9 mouse cellular contexts compared by ENCODE assay signal in the genomic region with DNA sequence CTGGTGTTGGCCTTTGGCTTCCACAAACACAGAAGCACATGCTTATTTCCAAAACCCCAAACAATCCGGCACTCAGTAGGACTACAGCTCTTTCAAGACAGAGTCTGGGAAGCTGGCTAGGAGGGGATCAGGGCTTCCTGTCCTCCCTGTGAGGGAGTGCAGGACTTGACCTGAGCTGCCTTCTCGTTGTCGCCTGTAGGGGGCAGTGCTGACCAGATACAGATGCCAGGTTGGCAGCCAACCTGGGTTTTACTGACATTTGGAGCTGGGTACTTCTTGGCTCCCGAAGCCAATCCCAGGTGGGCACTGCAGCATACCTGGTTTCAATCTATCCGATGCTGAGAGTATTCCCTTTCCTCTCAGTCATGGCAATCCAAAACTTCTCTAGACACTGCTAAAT. TPM values are rescaled to one million over a fixed set of nuclear protein-coding genes. Genes with fewer than 3 reads are reported as not detected.
A peak's percentile ranks its signal among the peaks of the same experiment; 100 is the strongest.
DNase-seq lines count a peak whose midpoint lies in the region; ATAC-seq and TF ChIP-seq lines count a peak whose summit lies in the region.
"Had no signal": no experiment of that assay in that cellular context is flagged by ENCODE, and none has a peak within 500 bp of the region (broad histone marks: within the 10 kb centered on the region; RNA-seq: fewer than 3 reads in every experiment).

No protein-coding gene starts in this region.

- WGBS in lung, postnatal 0 days: 43% methylated on average over 5 of the region's 5 CpGs
- 52% methylated on average over 5 of the region's 5 CpGs for WGBS in midbrain, embryonic 10.5 days

- H3K27me3 ChIP-seq in lung, postnatal 0 days (replicated peaks; ENCODE audit: insufficient read depth, low read length): no peaks in the 10 kb centered on the region
- no peaks in the 10 kb centered on the region for H3K27me3 ChIP-seq in midbrain, embryonic 10.5 days (ENCODE audit: low read depth, poor library complexity, severe bottlenecking)

- TF ChIP-seq EP300 in lung, postnatal 0 days (IDR thresholded peaks at IDR 0.05): no peak

- ATAC-seq in CD4-positive, CD25-positive, alpha-beta regulatory T cell, adult 4 months: peak; percentile 69
- no peak for ATAC-seq in lung, postnatal 0 days
- no peak; the same call in 1 of the 2 replicates for ATAC-seq in megakaryocyte, adult 5-6 weeks (ENCODE audit: poor library complexity, severe bottlenecking)

- no peak overlapping the region for H3K27ac ChIP-seq in lung, postnatal 0 days (ENCODE audit: low read length)
- no peak overlapping the region for H3K27ac ChIP-seq in midbrain, embryonic 10.5 days (replicated peaks)

- H3K9ac ChIP-seq in lung, postnatal 0 days (replicated peaks; ENCODE audit: low read depth): no peak overlapping the region

- H3K4me2 ChIP-seq in lung, postnatal 0 days (replicated peaks; ENCODE audit: low read depth, low read length): no peak overlapping the region

- DNase-seq in gastrocnemius, postnatal 10 days: peak; percentile 29
- no peak for DNase-seq in gastrocnemius, postnatal 14 days
- no peak for DNase-seq in brain, embryonic 14.5 days (ENCODE audit: low read depth)
- DNase-seq in lung, postnatal 0 days (ENCODE audit: low spot score): no peak
- no peak for DNase-seq in neural tube, embryonic 10.5 days (ENCODE audit: extremely low spot score, low spot score)
- DNase-seq in midbrain, embryonic 10.5 days (ENCODE audit: low spot score): no peak

- TF ChIP-seq POLR2A in brain, embryonic 14.5 days (IDR thresholded peaks at IDR 0.05; ENCODE audit: borderline replicate concordance, extremely low read depth, insufficient read depth, insufficient read length, poor library complexity, severe bottlenecking): no peak

- TF ChIP-seq CTCF in brain, embryonic 14.5 days (IDR thresholded peaks at IDR 0.05; ENCODE audit: borderline replicate concordance, extremely low read depth, insufficient read depth, insufficient read length): peak; percentile 27; the same call in 1 of the 2 replicates
- peak; percentile 31; the same call in 1 of the 2 replicates for TF ChIP-seq CTCF in lung, postnatal 0 days (IDR thresholded peaks at IDR 0.05)

- no peaks in the 10 kb centered on the region for H3K9me3 ChIP-seq in lung, postnatal 0 days (ENCODE audit: low read length)
- H3K9me3 ChIP-seq in midbrain, embryonic 10.5 days (replicated peaks): peaks cover 55% of the 10 kb centered on the region

- H3K4me3 ChIP-seq in lung, postnatal 0 days (ENCODE audit: low read depth, low read length): no peak overlapping the region
- no peak overlapping the region for H3K4me3 ChIP-seq in midbrain, embryonic 10.5 days

- no peaks in the 10 kb centered on the region for H3K36me3 ChIP-seq in lung, postnatal 0 days (ENCODE audit: insufficient read depth, low read length)
- no peaks in the 10 kb centered on the region for H3K36me3 ChIP-seq in midbrain, embryonic 10.5 days

- no peaks in the 10 kb centered on the region for H3K4me1 ChIP-seq in lung, postnatal 0 days (ENCODE audit: insufficient read depth, low read depth, low read length)
- H3K4me1 ChIP-seq in midbrain, embryonic 10.5 days: no peaks in the 10 kb centered on the region

- intact Hi-C loops in gastrocnemius, postnatal 14 days (cut with DNase I; ENCODE audit: low total_unique reads): no loop called here

RNA-seq across cellular contexts. Expression of a gene that starts 8.9 kb away (rescaled TPM):
- total RNA-seq in gastrocnemius, postnatal 10 days (2021): not detected
- total RNA-seq in gastrocnemius, postnatal 14 days (2021): not detected
- not detected for polyA plus RNA-seq in CD4-positive, CD25-positive, alpha-beta regulatory T cell, adult 4 months (2017; shearing (Covaris generic))
- not detected in 2 replicates for polyA plus RNA-seq in brain, embryonic 14.5 days (2012; rRNA removed)
- polyA plus RNA-seq in lung, postnatal 0 days (2015; fragmentation: Nextera tagmentation; extraction: Ambion mirVana): not detected in 2 replicates
- total RNA-seq in megakaryocyte, adult 5-6 weeks (2015): not detected in 2 replicates
- not detected in 2 replicates for total RNA-seq in megakaryocyte, adult 5-6 weeks (2017)
- polyA plus RNA-seq in midbrain, embryonic 10.5 days (2016; fragmentation: Nextera tagmentation; extraction: Ambion mirVana): not detected in 2 replicates
- total RNA-seq: heart, postnatal 10 days had no signal

RNA-seq across cellular contexts. Expression of a gene that starts 16.3 kb away (rescaled TPM):
- not detected for total RNA-seq in gastrocnemius, postnatal 10 days (2021)
- not detected for total RNA-seq in gastrocnemius, postnatal 14 days (2021)
- polyA plus RNA-seq in CD4-positive, CD25-positive, alpha-beta regulatory T cell, adult 4 months (2017; shearing (Covaris generic)): not detected
- not detected in 2 replicates for polyA plus RNA-seq in brain, embryonic 14.5 days (2012; rRNA removed)
- not detected in 2 replicates for polyA plus RNA-seq in lung, postnatal 0 days (2015; fragmentation: Nextera tagmentation; extraction: Ambion mirVana)
- total RNA-seq in megakaryocyte, adult 5-6 weeks (2015): not detected in 2 replicates
- total RNA-seq in megakaryocyte, adult 5-6 weeks (2017): not detected in 2 replicates
- not detected in 2 replicates for polyA plus RNA-seq in midbrain, embryonic 10.5 days (2016; fragmentation: Nextera tagmentation; extraction: Ambion mirVana)
- total RNA-seq: heart, postnatal 10 days had no signal

RNA-seq across cellular contexts. Expression of a gene that starts 39.4 kb away (rescaled TPM):
- total RNA-seq in gastrocnemius, postnatal 10 days (2021): not detected
- total RNA-seq in gastrocnemius, postnatal 14 days (2021): not detected
- not detected for polyA plus RNA-seq in CD4-positive, CD25-positive, alpha-beta regulatory T cell, adult 4 months (2017; shearing (Covaris generic))
- 0.11 TPM in 1 of 2 replicates, not detected in the other for polyA plus RNA-seq in brain, embryonic 14.5 days (2012; rRNA removed)
- polyA plus RNA-seq in lung, postnatal 0 days (2015; fragmentation: Nextera tagmentation; extraction: Ambion mirVana): not detected in 2 replicates
- total RNA-seq in megakaryocyte, adult 5-6 weeks (2015): not detected in 2 replicates
- total RNA-seq in megakaryocyte, adult 5-6 weeks (2017): not detected in 2 replicates
- polyA plus RNA-seq in midbrain, embryonic 10.5 days (2016; fragmentation: Nextera tagmentation; extraction: Ambion mirVana): not detected in 2 replicates
- total RNA-seq: heart, postnatal 10 days had no signal

RNA-seq across cellular contexts. Expression of a gene that starts 41.1 kb away (rescaled TPM):
- total RNA-seq in gastrocnemius, postnatal 10 days (2021): 1 to 10 TPM; 7.4 to 8.1 TPM
- 1 to 10 TPM; 6.0 to 6.1 TPM for total RNA-seq in gastrocnemius, postnatal 14 days (2021)
- 10 to 100 TPM in 1 of 2 experiments, 1 to 10 TPM in 1; 5.6 to 10.6 TPM for polyA plus RNA-seq in CD4-positive, CD25-positive, alpha-beta regulatory T cell, adult 4 months (2017; shearing (Covaris generic))
- 80.7 and 95.5 TPM in 2 replicates for polyA plus RNA-seq in brain, embryonic 14.5 days (2012; rRNA removed)
- 41.1 and 42.9 TPM in 2 replicates for polyA plus RNA-seq in lung, postnatal 0 days (2015; fragmentation: Nextera tagmentation; extraction: Ambion mirVana)
- total RNA-seq in megakaryocyte, adult 5-6 weeks (2015): 2.0 and 3.6 TPM in 2 replicates
- total RNA-seq in megakaryocyte, adult 5-6 weeks (2017): 4.1 and 8.0 TPM in 2 replicates
- polyA plus RNA-seq in midbrain, embryonic 10.5 days (2016; fragmentation: Nextera tagmentation; extraction: Ambion mirVana): 81.8 and 86.1 TPM in 2 replicates

RNA-seq across cellular contexts. Expression of a gene that starts 57.3 kb away (rescaled TPM):
- total RNA-seq in gastrocnemius, postnatal 10 days (2021): 10 to 100 TPM; 40.4 to 41.1 TPM
- total RNA-seq in gastrocnemius, postnatal 14 days (2021): 10 to 100 TPM; 32.0 to 32.6 TPM
- polyA plus RNA-seq in CD4-positive, CD25-positive, alpha-beta regulatory T cell, adult 4 months (2017; shearing (Covaris generic)): 1 to 10 TPM; 6.7 to 6.9 TPM
- polyA plus RNA-seq in brain, embryonic 14.5 days (2012; rRNA removed): 47.4 and 54.0 TPM in 2 replicates
- polyA plus RNA-seq in lung, postnatal 0 days (2015; fragmentation: Nextera tagmentation; extraction: Ambion mirVana): 29.5 and 47.4 TPM in 2 replicates
- total RNA-seq in megakaryocyte, adult 5-6 weeks (2015): 11.9 and 17.0 TPM in 2 replicates
- total RNA-seq in megakaryocyte, adult 5-6 weeks (2017): 25.6 and 25.7 TPM in 2 replicates
- 25.0 and 27.3 TPM in 2 replicates for polyA plus RNA-seq in midbrain, embryonic 10.5 days (2016; fragmentation: Nextera tagmentation; extraction: Ambion mirVana)
